Mouse (Mus musculus) embryo, embryonic 11.5 days (tissue): Measurements from ENCODE around the gene Olfr818.
"Not testable (repeated sequence)": the region's sequence is repeated elsewhere in the genome, so short reads cannot be mapped to it uniquely, and the experiment has no call there.

ENCODE experiments used
- DNase-seq: peaks from one replicate; pipeline ENCODE4 v3.0.0-alpha.2; 2012; ENCODE audit warnings: low read depth, low spot score

Gene Olfr818

DNA sequence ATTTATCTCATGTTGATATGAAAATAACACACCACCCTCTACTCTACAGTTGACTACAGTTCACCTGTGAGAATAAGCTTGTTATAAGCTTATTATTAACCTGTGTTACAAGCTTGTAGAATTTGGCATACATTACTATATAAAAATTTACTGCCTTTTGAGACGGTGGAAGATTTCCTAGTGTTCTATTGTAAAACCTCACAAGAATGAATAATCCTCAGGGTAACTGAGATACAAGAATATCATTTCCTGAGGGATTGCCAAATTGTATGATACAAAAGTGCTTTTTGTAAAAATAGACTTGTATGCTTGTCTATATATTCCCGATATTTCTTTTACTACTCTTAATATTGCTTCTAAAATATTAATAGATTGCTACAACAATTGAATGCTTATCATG lies at the start of gene Olfr818:
Gene Olfr818, minus strand, starts transcription at position 101 of the 400 bp plus-strand sequence.
- DNase-seq = no peak

DNA sequence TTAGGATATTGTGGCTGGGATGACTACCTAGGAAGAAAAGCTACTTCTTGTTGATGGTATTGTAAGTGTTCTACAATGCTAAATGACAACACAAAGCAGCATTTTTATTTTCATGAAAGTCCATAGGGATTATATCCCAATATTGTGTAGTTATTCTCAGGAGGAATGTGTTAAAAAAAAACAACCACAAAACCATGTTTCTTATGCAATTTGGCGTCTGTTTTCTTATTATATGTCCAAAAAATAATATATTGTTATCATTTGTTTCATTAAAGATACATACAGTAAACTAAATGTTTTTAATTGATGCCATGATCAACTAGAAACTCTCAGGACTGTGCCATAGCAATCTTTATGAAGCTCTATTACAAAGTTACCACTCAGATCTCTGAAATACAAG lies 36.1 kb upstream of the Olfr818 start, which contains the start of gene Gm10310:
Gene Gm10310, minus strand, starts transcription at position 101 of the 400 bp plus-strand sequence.
- DNase-seq = not testable (repeated sequence)

- not testable (repeated sequence) for DNase-seq
Observed at GRCm38 (mm10) chr10:129981867-129982266, 33.0 kb upstream of the Olfr818 start.

GRCm38 (mm10) chr10:129976040-129976439 lies 27.1 kb upstream of the Olfr818 start, which contains the start of gene Olfr247:
Gene Olfr247, minus strand, starts transcription at chr10:129976140.
- DNase-seq = not testable (repeated sequence)

DNA sequence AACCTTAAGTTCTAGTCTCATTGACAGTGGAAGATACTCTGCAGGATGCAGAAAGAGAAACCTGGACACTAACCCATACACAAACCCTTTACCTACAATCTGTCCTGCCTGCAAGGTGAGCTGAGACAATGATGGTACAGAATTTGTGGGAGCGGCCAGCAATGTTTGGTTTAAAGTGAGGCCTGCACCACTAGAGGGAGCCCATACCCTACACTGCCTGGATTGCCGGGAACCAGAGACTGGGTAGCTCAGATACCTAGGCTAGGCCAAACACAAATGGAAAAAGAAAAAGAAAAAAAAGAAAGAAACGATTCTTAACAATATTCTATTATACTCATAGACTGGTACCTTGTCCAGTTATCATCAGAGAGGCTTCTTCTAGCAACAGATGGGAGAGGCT lies 24.1 kb upstream of the Olfr818 start:
- not testable (repeated sequence) for DNase-seq

DNA sequence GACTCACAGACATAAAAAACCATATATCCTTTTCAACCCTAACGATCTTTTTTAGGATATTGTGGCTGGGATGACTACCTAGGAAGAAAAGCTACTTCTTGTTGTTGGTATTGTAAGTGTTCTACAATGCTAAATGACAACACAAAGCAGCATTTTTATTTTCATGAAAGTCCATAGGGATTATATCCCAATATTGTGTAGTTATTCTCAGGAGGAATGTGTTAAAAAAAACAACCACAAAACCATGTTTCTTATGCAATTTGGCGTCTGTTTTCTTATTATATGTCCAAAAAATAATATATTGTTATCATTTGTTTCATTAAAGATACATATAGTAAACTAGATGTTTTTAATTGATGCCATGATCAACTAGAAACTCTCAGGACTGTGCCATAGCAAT lies 18.3 kb upstream of the Olfr818 start, which contains the start of gene Olfr819:
Gene Olfr819, minus strand, starts transcription at position 101 of the 400 bp plus-strand sequence.
- not testable (repeated sequence) for DNase-seq

DNA sequence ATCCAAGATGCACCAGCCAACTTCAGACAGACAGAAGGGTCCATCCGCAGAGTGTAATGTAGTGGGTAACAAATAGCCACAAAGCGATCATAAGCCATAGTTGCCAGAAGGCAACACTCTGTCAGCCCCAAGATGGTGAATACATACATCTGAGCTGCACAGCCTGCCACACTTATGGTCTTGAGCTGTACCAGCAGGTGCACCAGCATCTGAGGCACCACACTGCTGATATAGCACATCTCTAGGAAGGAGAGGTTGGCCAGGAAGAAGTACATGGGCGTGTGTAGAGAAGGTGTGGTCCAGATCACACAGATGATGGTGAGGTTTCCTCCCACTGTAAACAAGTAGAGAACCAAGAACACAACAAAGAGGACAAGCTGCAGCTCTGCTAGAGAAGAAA lies 17.3 kb upstream of the Olfr818 start:
- not testable (repeated sequence) for DNase-seq

GRCm38 (mm10) chr10:129915497-129915896 lies 33.4 kb downstream of the Olfr818 start, which contains the start of gene Olfr816:
Gene Olfr816, minus strand, starts transcription at chr10:129915597.
- no peak for DNase-seq

- not testable (repeated sequence) for DNase-seq
Observed at GRCm38 (mm10) chr10:129905767-129906166, 43.1 kb downstream of the Olfr818 start, which contains the start of gene Olfr815. Gene Olfr815, minus strand, starts transcription at chr10:129905867.
